Mouse (Mus musculus): ENCODE measurements around the gene Zic5. TPM values are rescaled to one million over a fixed set of nuclear protein-coding genes. Genes with fewer than 3 reads are reported as not detected.
"Not testable (repeated sequence)": the region's sequence is repeated elsewhere in the genome, so short reads cannot be mapped to it uniquely, and the experiment has no call there.

Zic5 gene
- polyA plus RNA-seq, 1 experiment: 24.8 TPM

DNA sequence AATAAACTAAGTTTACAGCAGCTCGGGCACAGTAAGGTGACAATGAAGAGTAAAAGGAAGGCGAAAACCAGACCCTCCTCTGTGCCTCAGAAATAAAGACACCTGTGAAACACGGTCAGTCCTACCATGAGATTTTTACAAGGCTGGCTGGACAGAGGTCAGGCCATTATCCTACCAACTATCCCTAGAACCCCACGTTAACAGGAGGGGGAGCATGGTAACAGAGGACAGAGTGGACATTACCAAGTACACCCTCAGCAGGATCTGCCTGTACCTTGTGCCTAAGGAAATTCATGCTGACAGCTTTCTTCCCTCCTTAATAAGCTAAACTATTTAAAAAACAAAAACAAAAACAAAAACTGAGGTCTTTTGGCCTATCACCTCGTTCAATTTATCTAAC lies 5.3 kb downstream of the Zic5 start:
- Histone ChIP-seq H3K9ac (ENCODE audit: low read depth, poor library complexity, severe bottlenecking) (no peak overlapping the region), H3K36me3 (ENCODE audit: control insufficient read depth, insufficient read depth, low read length, poor library complexity, severe bottlenecking) (no peaks in the 10 kb centered on the region), H3K4me1 (ENCODE audit: control insufficient read depth, insufficient read depth, low read length) (peaks cover 2% of the 10 kb centered on the region), H3K9me3 (replicated peaks; ENCODE audit: control insufficient read depth, insufficient read depth, low read length, poor library complexity, severe bottlenecking) (no peaks in the 10 kb centered on the region), H3K27ac (ENCODE audit: insufficient read depth, low read length) (no peak overlapping the region), H3K4me3 (ENCODE audit: low read depth, low read length) (no peak overlapping the region), H3K27me3 (ENCODE audit: control insufficient read depth, insufficient read depth, low read length, poor library complexity, severe bottlenecking) (peaks cover 5% of the 10 kb centered on the region)
- TF ChIP-seq POLR2A (IDR thresholded peaks at IDR 0.05; ENCODE audit: insufficient read depth, low read length): no peak
- TF ChIP-seq CTCF (IDR thresholded peaks at IDR 0.05; ENCODE audit: low read depth, low read length): no peak
- no peak for TF ChIP-seq EP300 (IDR thresholded peaks at IDR 0.05; ENCODE audit: insufficient read depth, low read depth, low read length)

DNA sequence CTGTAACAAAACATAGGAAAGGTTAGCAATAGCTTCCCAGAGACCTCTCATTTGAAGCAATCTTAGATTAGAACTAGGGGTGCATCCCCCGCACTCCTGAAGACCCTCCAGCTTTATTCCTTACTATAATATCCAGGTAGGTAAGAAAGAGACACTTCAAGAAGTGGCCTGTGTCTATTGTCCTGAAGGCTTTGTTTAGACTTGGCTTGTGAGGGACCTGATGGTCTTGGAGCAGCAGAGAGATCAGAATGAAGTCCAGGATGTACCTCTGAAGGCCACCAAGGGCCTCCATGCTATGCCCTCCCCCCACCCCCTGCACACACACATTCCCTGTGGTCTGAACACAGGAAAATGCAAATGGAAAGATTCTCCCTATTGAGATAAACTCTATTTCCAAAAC lies 5.7 kb downstream of the Zic5 start:
- H3K27ac ChIP-seq (ENCODE audit: insufficient read depth, low read length): no peak overlapping the region
- H3K4me3 ChIP-seq (ENCODE audit: low read depth, low read length): no peak overlapping the region
- peaks cover 5% of the 10 kb centered on the region for H3K27me3 ChIP-seq (ENCODE audit: control insufficient read depth, insufficient read depth, low read length, poor library complexity, severe bottlenecking)

DNA sequence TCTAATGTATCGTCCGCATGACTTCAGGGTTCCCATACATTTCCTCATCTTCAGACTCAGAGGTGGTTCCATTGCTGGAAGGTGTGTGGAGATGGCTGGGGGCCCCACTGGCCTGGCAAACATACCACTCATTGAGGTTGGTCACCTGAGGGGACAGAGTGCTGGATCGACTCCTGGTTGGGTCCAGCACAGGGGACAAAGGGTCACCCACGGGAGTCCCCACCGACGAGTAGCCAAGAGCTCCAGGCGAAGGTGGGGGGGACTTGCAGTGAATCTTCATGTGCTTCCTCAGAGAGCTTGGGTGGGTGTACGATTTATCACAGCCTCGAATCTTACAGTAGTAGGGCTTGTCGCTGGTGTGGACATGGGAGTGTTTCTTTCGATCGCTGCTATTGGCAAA lies 6.1 kb downstream of the Zic5 start:
- H3K4me1 ChIP-seq (ENCODE audit: control insufficient read depth, insufficient read depth, low read length); H3K27ac ChIP-seq (ENCODE audit: insufficient read depth, low read length); H3K36me3 ChIP-seq (ENCODE audit: control insufficient read depth, insufficient read depth, low read length, poor library complexity, severe bottlenecking); H3K9me3 ChIP-seq (replicated peaks; ENCODE audit: control insufficient read depth, insufficient read depth, low read length, poor library complexity, severe bottlenecking); H3K9ac ChIP-seq (ENCODE audit: low read depth, poor library complexity, severe bottlenecking); H3K27me3 ChIP-seq (ENCODE audit: control insufficient read depth, insufficient read depth, low read length, poor library complexity, severe bottlenecking); H3K4me3 ChIP-seq (ENCODE audit: low read depth, low read length): not testable (repeated sequence)

More for the DNA sequence above, 5.7 kb downstream of the Zic5 start:
- H3K9me3 ChIP-seq (replicated peaks; ENCODE audit: control insufficient read depth, insufficient read depth, low read length, poor library complexity, severe bottlenecking): no peaks in the 10 kb centered on the region
- peaks cover 2% of the 10 kb centered on the region for H3K4me1 ChIP-seq (ENCODE audit: control insufficient read depth, insufficient read depth, low read length)
- no peaks in the 10 kb centered on the region for H3K36me3 ChIP-seq (ENCODE audit: control insufficient read depth, insufficient read depth, low read length, poor library complexity, severe bottlenecking)
- TF ChIP-seq POLR2A (IDR thresholded peaks at IDR 0.05; ENCODE audit: insufficient read depth, low read length) (no peak), CTCF (IDR thresholded peaks at IDR 0.05; ENCODE audit: low read depth, low read length) (no peak), EP300 (IDR thresholded peaks at IDR 0.05; ENCODE audit: insufficient read depth, low read depth, low read length) (no peak)
- H3K9ac ChIP-seq (ENCODE audit: low read depth, poor library complexity, severe bottlenecking): no peak overlapping the region

DNA sequence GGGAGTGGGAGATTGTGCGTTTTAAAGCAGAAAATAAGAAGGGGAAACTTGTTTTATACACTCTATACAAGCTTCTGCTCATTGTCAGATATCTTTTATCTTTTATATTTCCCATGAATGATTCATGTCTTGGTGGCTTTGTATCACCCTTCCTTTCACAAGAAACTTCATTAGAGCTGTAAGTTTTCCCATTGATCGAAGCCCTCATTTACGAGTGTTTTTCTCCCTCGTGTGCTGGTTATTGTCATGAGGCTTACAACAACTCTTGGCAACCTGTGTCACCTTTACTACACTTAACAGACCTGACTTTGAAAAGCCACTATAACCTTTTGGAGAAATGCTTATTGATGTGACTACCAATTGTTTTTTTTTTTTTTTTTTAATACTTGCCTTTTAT lies 9.9 kb downstream of the Zic5 start:
- H3K9ac ChIP-seq (ENCODE audit: low read depth, poor library complexity, severe bottlenecking): no peak overlapping the region
- no peak overlapping the region for H3K27ac ChIP-seq (ENCODE audit: insufficient read depth, low read length)
- no peak overlapping the region for H3K4me3 ChIP-seq (ENCODE audit: low read depth, low read length)
- TF ChIP-seq EP300 (IDR thresholded peaks at IDR 0.05; ENCODE audit: insufficient read depth, low read depth, low read length) (no peak), POLR2A (IDR thresholded peaks at IDR 0.05; ENCODE audit: insufficient read depth, low read length) (no peak), CTCF (IDR thresholded peaks at IDR 0.05; ENCODE audit: low read depth, low read length) (no peak)
- H3K27me3 ChIP-seq (ENCODE audit: control insufficient read depth, insufficient read depth, low read length, poor library complexity, severe bottlenecking): 0 out of 2 replicates have a peak, but pooled peaks cover 1% of the 10 kb centered on the region
- H3K36me3 ChIP-seq (ENCODE audit: control insufficient read depth, insufficient read depth, low read length, poor library complexity, severe bottlenecking): no peaks in the 10 kb centered on the region
- no peaks in the 10 kb centered on the region for H3K4me1 ChIP-seq (ENCODE audit: control insufficient read depth, insufficient read depth, low read length)
- no peaks in the 10 kb centered on the region for H3K9me3 ChIP-seq (replicated peaks; ENCODE audit: control insufficient read depth, insufficient read depth, low read length, poor library complexity, severe bottlenecking)

DNA sequence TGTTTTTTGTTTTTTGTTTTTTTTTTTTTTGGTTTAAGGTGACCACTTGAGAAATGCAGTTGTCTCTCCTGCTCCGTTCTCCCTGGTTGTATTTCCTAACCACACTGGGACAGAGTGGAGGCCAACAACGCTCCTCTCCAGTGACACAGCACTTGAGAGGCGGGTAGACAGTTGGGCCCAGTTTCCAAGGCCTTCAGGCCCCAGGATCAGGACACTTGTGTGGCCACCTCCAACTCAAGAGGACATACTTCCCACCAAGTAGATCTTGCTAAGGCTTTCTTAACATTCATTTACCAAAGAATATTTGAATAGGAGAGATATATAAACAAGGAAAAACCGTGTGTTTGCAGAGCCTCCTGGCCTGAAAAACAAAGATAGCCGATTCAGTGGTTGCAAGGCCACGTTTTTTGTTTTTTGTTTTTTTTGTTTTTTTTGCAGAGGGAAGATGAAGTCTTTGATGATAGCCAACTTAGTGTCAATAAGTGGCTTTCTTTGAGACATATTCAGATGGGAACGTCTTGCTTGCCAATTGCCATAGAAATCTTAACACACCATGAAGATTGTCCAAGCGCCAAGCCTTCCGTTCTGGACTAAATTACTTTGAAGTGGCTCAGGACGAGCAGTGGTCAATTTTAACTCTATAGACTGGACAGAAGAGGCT lies 10.4 kb downstream of the Zic5 start:
- H3K27me3 ChIP-seq (ENCODE audit: control insufficient read depth, insufficient read depth, low read length, poor library complexity, severe bottlenecking): 0 out of 2 replicates have a peak, but pooled peaks cover 4% of the 10 kb centered on the region
- no peaks in the 10 kb centered on the region for H3K4me1 ChIP-seq (ENCODE audit: control insufficient read depth, insufficient read depth, low read length)
- no peaks in the 10 kb centered on the region for H3K9me3 ChIP-seq (replicated peaks; ENCODE audit: control insufficient read depth, insufficient read depth, low read length, poor library complexity, severe bottlenecking)
- TF ChIP-seq POLR2A (IDR thresholded peaks at IDR 0.05; ENCODE audit: insufficient read depth, low read length): no peak
- TF ChIP-seq CTCF (IDR thresholded peaks at IDR 0.05; ENCODE audit: low read depth, low read length): no peak
- TF ChIP-seq EP300 (IDR thresholded peaks at IDR 0.05; ENCODE audit: insufficient read depth, low read depth, low read length): no peak
- H3K36me3 ChIP-seq (ENCODE audit: control insufficient read depth, insufficient read depth, low read length, poor library complexity, severe bottlenecking): no peaks in the 10 kb centered on the region
- H3K9ac ChIP-seq (ENCODE audit: low read depth, poor library complexity, severe bottlenecking): no peak overlapping the region
- H3K27ac ChIP-seq (ENCODE audit: insufficient read depth, low read length): no peak overlapping the region
- no peak overlapping the region for H3K4me3 ChIP-seq (ENCODE audit: low read depth, low read length)

DNA sequence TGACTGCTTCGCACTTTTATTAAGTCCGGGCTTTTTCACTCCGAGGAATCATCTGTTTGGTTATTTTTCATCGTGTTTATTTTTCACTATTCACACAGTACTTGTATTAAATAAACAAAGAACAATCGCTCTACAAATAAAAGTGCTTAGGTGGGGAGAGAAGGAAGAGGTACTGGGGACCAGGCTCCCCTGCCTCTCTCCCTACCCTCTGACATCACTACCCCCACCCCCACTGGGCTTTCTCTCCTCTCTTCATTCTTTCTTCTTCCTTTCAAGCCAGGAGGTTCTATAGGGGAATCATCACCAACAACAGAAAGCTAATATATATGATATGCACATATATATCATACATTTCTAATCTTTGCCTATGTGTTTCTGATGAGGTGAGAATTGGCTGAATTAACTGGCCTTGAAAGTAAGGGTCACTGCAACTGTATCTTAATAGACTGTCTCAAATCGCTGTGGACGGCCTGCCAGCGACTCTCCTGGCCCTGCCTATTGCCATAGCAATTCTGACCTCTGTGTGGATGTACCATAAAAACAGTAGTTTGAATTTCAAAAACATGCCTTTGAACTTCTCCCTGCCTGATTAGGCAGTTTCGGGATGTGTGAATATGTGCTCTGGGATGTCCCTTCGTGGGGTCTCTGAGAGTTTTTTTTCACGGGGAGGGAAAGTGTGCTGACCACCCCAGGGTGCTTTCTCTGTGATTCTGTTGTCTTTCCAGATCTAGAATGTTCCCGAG lies 11.3 kb downstream of the Zic5 start:
- Histone ChIP-seq H3K27ac (ENCODE audit: insufficient read depth, low read length) (no peak overlapping the region), H3K36me3 (ENCODE audit: control insufficient read depth, insufficient read depth, low read length, poor library complexity, severe bottlenecking) (no peaks in the 10 kb centered on the region), H3K27me3 (ENCODE audit: control insufficient read depth, insufficient read depth, low read length, poor library complexity, severe bottlenecking) (0 out of 2 replicates have a peak, but pooled peaks cover 4% of the 10 kb centered on the region), H3K4me1 (ENCODE audit: control insufficient read depth, insufficient read depth, low read length) (no peaks in the 10 kb centered on the region), H3K9me3 (replicated peaks; ENCODE audit: control insufficient read depth, insufficient read depth, low read length, poor library complexity, severe bottlenecking) (no peaks in the 10 kb centered on the region), H3K4me3 (ENCODE audit: low read depth, low read length) (no peak overlapping the region), H3K9ac (ENCODE audit: low read depth, poor library complexity, severe bottlenecking) (peak overlapping the region; percentile 31; the same call in 1 of the 2 replicates)
- TF ChIP-seq POLR2A (IDR thresholded peaks at IDR 0.05; ENCODE audit: insufficient read depth, low read length) (no peak), CTCF (IDR thresholded peaks at IDR 0.05; ENCODE audit: low read depth, low read length) (no peak), EP300 (IDR thresholded peaks at IDR 0.05; ENCODE audit: insufficient read depth, low read depth, low read length) (no peak)
